Mouse (Mus musculus) lung, adult 2 months (tissue): ENCODE measurements around the gene Car7.

Experiments used
- CTCF ChIP-seq: fragments of 200-500 bp; IDR thresholded peaks from 2 replicates; pipeline ENCODE4 v1.5.1; 2011; ENCODE audit warnings: mild to moderate bottlenecking, low read length, control low read depth; ENCODE audit not compliant: insufficient read depth
- POLR2A ChIP-seq: fragments of 200-500 bp; IDR thresholded peaks from 2 replicates; pipeline ENCODE4 v1.6.1; 2011; ENCODE audit warnings: low read depth, mild to moderate bottlenecking, control low read depth, low read length, borderline replicate concordance; ENCODE audit errors: extremely low read depth

GRCm38 (mm10) chr8:104541515-104541880 is 7.0 kb downstream of the Car7 start:
- TF ChIP-seq POLR2A (no peak), CTCF (no peak)
